Mouse (Mus musculus): ENCODE results near the gene Ogfod1. TPM values are rescaled to one million over a fixed set of nuclear protein-coding genes. Genes with fewer than 3 reads are reported as not detected.
A peak's percentile ranks its signal among the peaks of the same experiment; 100 is the strongest.
"Not testable (repeated sequence)": the region's sequence is repeated elsewhere in the genome, so short reads cannot be mapped to it uniquely, and the experiment has no call there.

Gene Ogfod1
- polyA plus RNA-seq, 1 experiment from 2014 or later: 13.2 TPM

GRCm38 (mm10) chr8:94012013-94012951, 24.7 kb upstream of the Ogfod1 start, which contains the start of gene Amfr:
Gene Amfr (minus strand): TSS chr8:94012842.
- no peaks in the 10 kb centered on the region for H3K27me3 ChIP-seq (replicated peaks; ENCODE audit: control insufficient read depth, insufficient read depth, low read length)
- peak within 1 kb of the TSS; percentile 95 for H3K27ac ChIP-seq (ENCODE audit: low read depth, low read length)
- H3K9me3 ChIP-seq (ENCODE audit: control insufficient read depth, low read length): no peaks in the 10 kb centered on the region
- H3K36me3 ChIP-seq (ENCODE audit: control insufficient read depth, insufficient read depth, low read length): 0 out of 2 replicates have a peak, but pooled peaks cover 2% of the 10 kb centered on the region
- H3K9ac ChIP-seq (ENCODE audit: low read depth, low read length): peak within 1 kb of the TSS; percentile 93
- DNase-seq (ENCODE audit: low spot score) (peak; percentile 79), ATAC-seq (replicated peaks; ENCODE audit: low FRiP score) (peak; percentile 88)
- peaks cover 23% of the 10 kb centered on the region for H3K4me1 ChIP-seq (replicated peaks; ENCODE audit: control insufficient read depth, insufficient read depth, low read length)
- peak within 1 kb of the TSS; percentile 86 for H3K4me3 ChIP-seq (ENCODE audit: low read depth, low read length)
- H3K4me2 ChIP-seq: peak within 1 kb of the TSS; percentile 93
- 1% methylated on average over 104 of the region's 130 CpGs for WGBS

GRCm38 (mm10) chr8:94013026-94013612, 23.9 kb upstream of the Ogfod1 start:
- Histone ChIP-seq H3K4me1 (replicated peaks; ENCODE audit: control insufficient read depth, insufficient read depth, low read length) (peaks cover 23% of the 10 kb centered on the region), H3K9ac (ENCODE audit: low read depth, low read length) (peak overlapping the region; percentile 93), H3K27ac (ENCODE audit: low read depth, low read length) (peak overlapping the region; percentile 95), H3K4me3 (ENCODE audit: low read depth, low read length) (peak overlapping the region; percentile 86), H3K27me3 (replicated peaks; ENCODE audit: control insufficient read depth, insufficient read depth, low read length) (no peaks in the 10 kb centered on the region), H3K9me3 (ENCODE audit: control insufficient read depth, low read length) (no peaks in the 10 kb centered on the region), H3K4me2 (peak overlapping the region; percentile 93), H3K36me3 (ENCODE audit: control insufficient read depth, insufficient read depth, low read length) (0 out of 2 replicates have a peak, but pooled peaks cover 2% of the 10 kb centered on the region)
- WGBS: 23% methylated on average over 7 of the region's 7 CpGs
- DNase-seq (ENCODE audit: low spot score) (no peak), ATAC-seq (replicated peaks; ENCODE audit: low FRiP score) (0 out of 2 replicates have a peak, but pooled peaks have one; percentile 14)

- H3K4me1 ChIP-seq (replicated peaks; ENCODE audit: control insufficient read depth, insufficient read depth, low read length): no peaks in the 10 kb centered on the region
- 94% methylated on average over 6 of the region's 6 CpGs for WGBS
- no peak for ATAC-seq (replicated peaks; ENCODE audit: low FRiP score)
- DNase-seq (ENCODE audit: low spot score): no peak
- no peak overlapping the region for H3K4me2 ChIP-seq
- H3K36me3 ChIP-seq (ENCODE audit: control insufficient read depth, insufficient read depth, low read length): peaks cover 47% of the 10 kb centered on the region
- H3K27ac ChIP-seq (ENCODE audit: low read depth, low read length): no peak overlapping the region
- H3K4me3 ChIP-seq (ENCODE audit: low read depth, low read length): no peak overlapping the region
- H3K9me3 ChIP-seq (ENCODE audit: control insufficient read depth, low read length): no peaks in the 10 kb centered on the region
- H3K9ac ChIP-seq (ENCODE audit: low read depth, low read length): no peak overlapping the region
- H3K27me3 ChIP-seq (replicated peaks; ENCODE audit: control insufficient read depth, insufficient read depth, low read length): no peaks in the 10 kb centered on the region
These were observed 13.1 kb upstream of the Ogfod1 start for GRCm38 (mm10) chr8:94023916-94024315.

GRCm38 (mm10) chr8:94029701-94030100, 7.3 kb upstream of the Ogfod1 start:
- 94% methylated on average over 9 of the region's 9 CpGs for WGBS
- no peak overlapping the region for H3K27ac ChIP-seq (ENCODE audit: low read depth, low read length)
- H3K4me1 ChIP-seq (replicated peaks; ENCODE audit: control insufficient read depth, insufficient read depth, low read length): peaks cover 18% of the 10 kb centered on the region
- H3K9ac ChIP-seq (ENCODE audit: low read depth, low read length): no peak overlapping the region
- H3K4me2 ChIP-seq: no peak overlapping the region
- DNase-seq (ENCODE audit: low spot score) (no peak), ATAC-seq (replicated peaks; ENCODE audit: low FRiP score) (no peak)
- no peaks in the 10 kb centered on the region for H3K9me3 ChIP-seq (ENCODE audit: control insufficient read depth, low read length)
- H3K27me3 ChIP-seq (replicated peaks; ENCODE audit: control insufficient read depth, insufficient read depth, low read length): no peaks in the 10 kb centered on the region
- H3K4me3 ChIP-seq (ENCODE audit: low read depth, low read length): no peak overlapping the region
- peaks cover 31% of the 10 kb centered on the region; the same call in 1 of the 2 replicates for H3K36me3 ChIP-seq (ENCODE audit: control insufficient read depth, insufficient read depth, low read length)

- ATAC-seq (replicated peaks; ENCODE audit: low FRiP score): no peak
- H3K27me3 ChIP-seq (replicated peaks; ENCODE audit: control insufficient read depth, insufficient read depth, low read length): no peaks in the 10 kb centered on the region
- no peak overlapping the region for H3K4me3 ChIP-seq (ENCODE audit: low read depth, low read length)
- peaks cover 13% of the 10 kb centered on the region; the same call in 1 of the 2 replicates for H3K36me3 ChIP-seq (ENCODE audit: control insufficient read depth, insufficient read depth, low read length)
- no peak overlapping the region for H3K4me2 ChIP-seq
- H3K27ac ChIP-seq (ENCODE audit: low read depth, low read length): no peak overlapping the region
- no peaks in the 10 kb centered on the region for H3K9me3 ChIP-seq (ENCODE audit: control insufficient read depth, low read length)
- peaks cover 27% of the 10 kb centered on the region for H3K4me1 ChIP-seq (replicated peaks; ENCODE audit: control insufficient read depth, insufficient read depth, low read length)
- no peak for DNase-seq (ENCODE audit: low spot score)
- WGBS: 90% methylated on average over 3 of the region's 3 CpGs
- H3K9ac ChIP-seq (ENCODE audit: low read depth, low read length): no peak overlapping the region
These were observed 3.4 kb upstream of the Ogfod1 start for GRCm38 (mm10) chr8:94033601-94034000.

- no peak for ATAC-seq (replicated peaks; ENCODE audit: low FRiP score)
- peak overlapping the region; percentile 74 for H3K4me3 ChIP-seq (ENCODE audit: low read depth, low read length)
- no peaks in the 10 kb centered on the region for H3K27me3 ChIP-seq (replicated peaks; ENCODE audit: control insufficient read depth, insufficient read depth, low read length)
- H3K4me1 ChIP-seq (replicated peaks; ENCODE audit: control insufficient read depth, insufficient read depth, low read length): peaks cover 27% of the 10 kb centered on the region
- peak overlapping the region; percentile 77 for H3K4me2 ChIP-seq
- DNase-seq (ENCODE audit: low spot score): no peak
- peak overlapping the region; percentile 56 for H3K9ac ChIP-seq (ENCODE audit: low read depth, low read length)
- H3K9me3 ChIP-seq (ENCODE audit: control insufficient read depth, low read length): no peaks in the 10 kb centered on the region
- H3K27ac ChIP-seq (ENCODE audit: low read depth, low read length): no peak overlapping the region
- H3K36me3 ChIP-seq (ENCODE audit: control insufficient read depth, insufficient read depth, low read length): peaks cover 5% of the 10 kb centered on the region; the same call in 1 of the 2 replicates
- WGBS: 62% methylated on average over 5 of the region's 5 CpGs
These were observed 1.8 kb upstream of the Ogfod1 start for GRCm38 (mm10) chr8:94035200-94035599.

GRCm38 (mm10) chr8:94036541-94036940, 457 bp upstream of the Ogfod1 start:
- H3K27ac ChIP-seq (ENCODE audit: low read depth, low read length): peak overlapping the region; percentile 74
- H3K36me3 ChIP-seq (ENCODE audit: control insufficient read depth, insufficient read depth, low read length); H3K27me3 ChIP-seq (replicated peaks; ENCODE audit: control insufficient read depth, insufficient read depth, low read length); H3K9me3 ChIP-seq (ENCODE audit: control insufficient read depth, low read length): not testable (repeated sequence)
- peaks cover 27% of the 10 kb centered on the region for H3K4me1 ChIP-seq (replicated peaks; ENCODE audit: control insufficient read depth, insufficient read depth, low read length)
- peak overlapping the region; percentile 70 for H3K9ac ChIP-seq (ENCODE audit: low read depth, low read length)
- under 1% methylated on average over 22 of the region's 32 CpGs for WGBS
- DNase-seq (ENCODE audit: low spot score) (peak; percentile 81), ATAC-seq (replicated peaks; ENCODE audit: low FRiP score) (peak; percentile 86)
- peak overlapping the region; percentile 74 for H3K4me3 ChIP-seq (ENCODE audit: low read depth, low read length)
- peak overlapping the region; percentile 77 for H3K4me2 ChIP-seq

- no peak overlapping the region for H3K27ac ChIP-seq (ENCODE audit: low read depth, low read length)
- H3K9me3 ChIP-seq (ENCODE audit: control insufficient read depth, low read length): no peaks in the 10 kb centered on the region
- H3K27me3 ChIP-seq (replicated peaks; ENCODE audit: control insufficient read depth, insufficient read depth, low read length): no peaks in the 10 kb centered on the region
- H3K9ac ChIP-seq (ENCODE audit: low read depth, low read length): peak overlapping the region; percentile 70
- 8% methylated on average over 15 of the region's 15 CpGs for WGBS
- H3K4me1 ChIP-seq (replicated peaks; ENCODE audit: control insufficient read depth, insufficient read depth, low read length): peaks cover 23% of the 10 kb centered on the region
- no peak for ATAC-seq (replicated peaks; ENCODE audit: low FRiP score)
- peak overlapping the region; percentile 87 for H3K4me2 ChIP-seq
- H3K36me3 ChIP-seq (ENCODE audit: control insufficient read depth, insufficient read depth, low read length): no peaks in the 10 kb centered on the region
- H3K4me3 ChIP-seq (ENCODE audit: low read depth, low read length): peak overlapping the region; percentile 74
- no peak for DNase-seq (ENCODE audit: low spot score)
These were observed 808 bp downstream of the Ogfod1 start for GRCm38 (mm10) chr8:94037806-94038205.

Measured in liver, embryonic 11.5 days (tissue).